Mouse (Mus musculus) bone marrow, adult 2 months (tissue): ENCODE measurements at regions not wholly inside any gene's neighbourhood (a gene's known extent, or its start where the extent isn't known, plus 50 kb on each side); places are given as distances from the start of the nearest gene placed in this dataset.

Experiments used
- CTCF ChIP-seq: fragments of 200-500 bp; IDR thresholded peaks from 2 replicates; pipeline ENCODE4 v1.5.1; 2011; ENCODE audit warnings: low read length, control low read depth; ENCODE audit not compliant: control insufficient read depth, insufficient read depth
- POLR2A ChIP-seq: fragments of 200-500 bp; IDR thresholded peaks from 2 replicates; pipeline ENCODE4 v1.6.1; 2011; ENCODE audit warnings: low read depth, mild to moderate bottlenecking, control low read depth, low read length, borderline replicate concordance; ENCODE audit not compliant: control insufficient read depth

- TF ChIP-seq CTCF (no peak), POLR2A (no peak)
Observed at GRCm38 (mm10) chr4:89434152-89434551, 123.3 kb upstream of the Cdkn2b start.
